Mouse (Mus musculus): ENCODE measurements around the gene S100a9. TPM values are rescaled to one million over a fixed set of nuclear protein-coding genes. Genes with fewer than 3 reads are reported as not detected.
A peak's percentile ranks its signal among the peaks of the same experiment; 100 is the strongest.

The S100a9 gene
- polyA plus RNA-seq, 1 experiment from 2014 or later = 3.3 TPM

- 0 out of 2 replicates have a peak, but pooled peaks cover 3% of the 10 kb centered on the region for H3K27me3 ChIP-seq (replicated peaks)
- no peaks in the 10 kb centered on the region for H3K36me3 ChIP-seq
- H3K4me1 ChIP-seq (replicated peaks) = no peaks in the 10 kb centered on the region
- H3K4me3 ChIP-seq = no peak overlapping the region
- no peak overlapping the region for H3K9ac ChIP-seq
- H3K27ac ChIP-seq (ENCODE audit: poor library complexity, severe bottlenecking) = no peak overlapping the region
- ATAC-seq (ENCODE audit: insufficient number of reproducible peaks, low FRiP score) = no peak
- H3K9me3 ChIP-seq (replicated peaks) = no peaks in the 10 kb centered on the region
- H3K4me2 ChIP-seq = no peak overlapping the region
Measured at GRCm38 (mm10) chr3:90659364-90660044, 36.0 kb downstream of the S100a9 start.

GRCm38 (mm10) chr3:90657405-90657804, 38.1 kb downstream of the S100a9 start:
- 68% methylated on average over 4 of the region's 4 CpGs for WGBS
- H3K36me3 ChIP-seq = no peaks in the 10 kb centered on the region
- H3K27me3 ChIP-seq (replicated peaks) = peaks cover 12% of the 10 kb centered on the region; the same call in 1 of the 2 replicates
- H3K27ac ChIP-seq (ENCODE audit: poor library complexity, severe bottlenecking) = no peak overlapping the region
- no peak for ATAC-seq (ENCODE audit: insufficient number of reproducible peaks, low FRiP score)
- H3K4me2 ChIP-seq = no peak overlapping the region
- no peak overlapping the region for H3K9ac ChIP-seq
- no peaks in the 10 kb centered on the region for H3K9me3 ChIP-seq (replicated peaks)
- no peaks in the 10 kb centered on the region for H3K4me1 ChIP-seq (replicated peaks)
- H3K4me3 ChIP-seq = no peak overlapping the region

GRCm38 (mm10) chr3:90653717-90654116, 41.8 kb downstream of the S100a9 start, which contains the start of gene S100a7a:
TSS of gene S100a7a (plus strand) at chr3:90654017.
- no peaks in the 10 kb centered on the region for H3K4me1 ChIP-seq (replicated peaks)
- H3K4me2 ChIP-seq = no peak within 1 kb of the TSS
- ATAC-seq (ENCODE audit: insufficient number of reproducible peaks, low FRiP score) = no peak
- H3K27ac ChIP-seq (ENCODE audit: poor library complexity, severe bottlenecking) = no peak within 1 kb of the TSS
- H3K4me3 ChIP-seq = no peak within 1 kb of the TSS
- H3K9me3 ChIP-seq (replicated peaks) = no peaks in the 10 kb centered on the region
- H3K36me3 ChIP-seq = no peaks in the 10 kb centered on the region
- H3K27me3 ChIP-seq (replicated peaks) = peaks cover 12% of the 10 kb centered on the region; the same call in 1 of the 2 replicates
- H3K9ac ChIP-seq = no peak within 1 kb of the TSS

GRCm38 (mm10) chr3:90652878-90653508, 42.5 kb downstream of the S100a9 start:
- Histone ChIP-seq H3K27ac (ENCODE audit: poor library complexity, severe bottlenecking) (no peak overlapping the region), H3K4me1 (replicated peaks) (no peaks in the 10 kb centered on the region), H3K27me3 (replicated peaks) (peaks cover 12% of the 10 kb centered on the region; the same call in 1 of the 2 replicates)

GRCm38 (mm10) chr3:90649832-90650231, 45.7 kb downstream of the S100a9 start:
- Histone ChIP-seq H3K9me3 (replicated peaks) (no peaks in the 10 kb centered on the region), H3K36me3 (no peaks in the 10 kb centered on the region), H3K4me1 (replicated peaks) (no peaks in the 10 kb centered on the region), H3K27ac (ENCODE audit: poor library complexity, severe bottlenecking) (no peak overlapping the region), H3K4me3 (no peak overlapping the region), H3K9ac (no peak overlapping the region), H3K4me2 (no peak overlapping the region), H3K27me3 (replicated peaks) (peaks cover 12% of the 10 kb centered on the region; the same call in 1 of the 2 replicates)
- no peak for ATAC-seq (ENCODE audit: insufficient number of reproducible peaks, low FRiP score)
- 80% methylated on average over 2 of the region's 2 CpGs for WGBS

More at GRCm38 (mm10) chr3:90652878-90653508, 42.5 kb downstream of the S100a9 start:
- Histone ChIP-seq H3K4me3 (no peak overlapping the region), H3K4me2 (no peak overlapping the region), H3K36me3 (no peaks in the 10 kb centered on the region), H3K9ac (no peak overlapping the region), H3K9me3 (replicated peaks) (no peaks in the 10 kb centered on the region)
- WGBS = 37% methylated on average over 5 of the region's 5 CpGs
- ATAC-seq (ENCODE audit: insufficient number of reproducible peaks, low FRiP score) = peak; percentile 57; the same call in 1 of the 2 replicates

- no peak overlapping the region for H3K27ac ChIP-seq (ENCODE audit: poor library complexity, severe bottlenecking)
- peaks cover 5% of the 10 kb centered on the region; the same call in 1 of the 2 replicates for H3K27me3 ChIP-seq (replicated peaks)
- no peaks in the 10 kb centered on the region for H3K9me3 ChIP-seq (replicated peaks)
- H3K4me1 ChIP-seq (replicated peaks) = no peaks in the 10 kb centered on the region
- no peak overlapping the region for H3K4me2 ChIP-seq
- no peak for ATAC-seq (ENCODE audit: insufficient number of reproducible peaks, low FRiP score)
- H3K36me3 ChIP-seq = no peaks in the 10 kb centered on the region
- H3K9ac ChIP-seq = no peak overlapping the region
- no peak overlapping the region for H3K4me3 ChIP-seq
Measured at GRCm38 (mm10) chr3:90648981-90649380, 46.5 kb downstream of the S100a9 start.

GRCm38 (mm10) chr3:90647291-90647690, 48.2 kb downstream of the S100a9 start:
- Histone ChIP-seq H3K9ac (no peak overlapping the region), H3K4me1 (replicated peaks) (no peaks in the 10 kb centered on the region), H3K27me3 (replicated peaks) (no peaks in the 10 kb centered on the region), H3K9me3 (replicated peaks) (no peaks in the 10 kb centered on the region), H3K36me3 (no peaks in the 10 kb centered on the region), H3K4me2 (no peak overlapping the region), H3K4me3 (no peak overlapping the region), H3K27ac (ENCODE audit: poor library complexity, severe bottlenecking) (no peak overlapping the region)
- 53% methylated on average over 1 of the region's 1 CpGs for WGBS
- no peak for ATAC-seq (ENCODE audit: insufficient number of reproducible peaks, low FRiP score)

- no peak overlapping the region for H3K4me3 ChIP-seq
- no peaks in the 10 kb centered on the region for H3K36me3 ChIP-seq
- H3K9me3 ChIP-seq (replicated peaks) = no peaks in the 10 kb centered on the region
- no peak for ATAC-seq (ENCODE audit: insufficient number of reproducible peaks, low FRiP score)
- H3K27ac ChIP-seq (ENCODE audit: poor library complexity, severe bottlenecking) = no peak overlapping the region
- H3K4me2 ChIP-seq = no peak overlapping the region
- no peaks in the 10 kb centered on the region for H3K4me1 ChIP-seq (replicated peaks)
- no peaks in the 10 kb centered on the region for H3K27me3 ChIP-seq (replicated peaks)
- 52% methylated on average over 3 of the region's 3 CpGs for WGBS
- no peak overlapping the region for H3K9ac ChIP-seq
Measured at GRCm38 (mm10) chr3:90644220-90644619, 51.3 kb downstream of the S100a9 start.

Other genes with a start within 250 kb of the S100a9 start
- gene Npr1, start 229.9 kb downstream of the S100a9 start, polyA plus RNA-seq (2016; fragmentation: Nextera tagmentation; extraction: Ambion mirVana) = 8.2 and 8.9 TPM in 2 replicates
- gene Ilf2, start 219.6 kb downstream of the S100a9 start, polyA plus RNA-seq (2016; fragmentation: Nextera tagmentation; extraction: Ambion mirVana) = 135 and 137 TPM in 2 replicates
- 72.9 and 75.3 TPM in 2 replicates for gene Snapin, start 204.7 kb downstream of the S100a9 start, polyA plus RNA-seq (2016; fragmentation: Nextera tagmentation; extraction: Ambion mirVana)
- 113 and 114 TPM in 2 replicates for gene Chtop, start 186.2 kb downstream of the S100a9 start, polyA plus RNA-seq (2016; fragmentation: Nextera tagmentation; extraction: Ambion mirVana)
- 145 and 148 TPM in 2 replicates for gene S100a1, start 181.3 kb downstream of the S100a9 start, polyA plus RNA-seq (2016; fragmentation: Nextera tagmentation; extraction: Ambion mirVana)
- gene S100a13, start 181.3 kb downstream of the S100a9 start, polyA plus RNA-seq (2016; fragmentation: Nextera tagmentation; extraction: Ambion mirVana) = 71.4 and 74.1 TPM in 2 replicates
- gene S100a14, start 168.9 kb downstream of the S100a9 start, polyA plus RNA-seq (2016; fragmentation: Nextera tagmentation; extraction: Ambion mirVana) = not detected in 2 replicates
- 30.6 and 31.9 TPM in 2 replicates for gene S100a16, start 158.5 kb downstream of the S100a9 start, polyA plus RNA-seq (2016; fragmentation: Nextera tagmentation; extraction: Ambion mirVana)
- gene S100a3, start 135.1 kb downstream of the S100a9 start, polyA plus RNA-seq (2016; fragmentation: Nextera tagmentation; extraction: Ambion mirVana) = 0.30 and 0.55 TPM in 2 replicates
- not detected in 2 replicates for gene S100a2, start 105.5 kb downstream of the S100a9 start, polyA plus RNA-seq (2016; fragmentation: Nextera tagmentation; extraction: Ambion mirVana)
- not detected in 2 replicates for gene Gm42674, start 93.8 kb downstream of the S100a9 start, polyA plus RNA-seq (2016; fragmentation: Nextera tagmentation; extraction: Ambion mirVana)
- 1.9 and 2.1 TPM in 2 replicates for gene S100a4, start 92.0 kb downstream of the S100a9 start, polyA plus RNA-seq (2016; fragmentation: Nextera tagmentation; extraction: Ambion mirVana)
- not detected in 2 replicates for gene S100a5, start 87.2 kb downstream of the S100a9 start, polyA plus RNA-seq (2016; fragmentation: Nextera tagmentation; extraction: Ambion mirVana)
- 36.1 and 38.4 TPM in 2 replicates for gene S100a6, start 82.8 kb downstream of the S100a9 start, polyA plus RNA-seq (2016; fragmentation: Nextera tagmentation; extraction: Ambion mirVana)
- 0.18 TPM in 1 of 2 replicates, not detected in the other for gene S100a7a, start 41.7 kb downstream of the S100a9 start, polyA plus RNA-seq (2016; fragmentation: Nextera tagmentation; extraction: Ambion mirVana)
- gene S100a8, start 26.7 kb downstream of the S100a9 start, polyA plus RNA-seq (2016; fragmentation: Nextera tagmentation; extraction: Ambion mirVana) = 2.1 and 4.5 TPM in 2 replicates
- not detected in 2 replicates for gene Pglyrp4, start 31.2 kb upstream of the S100a9 start, polyA plus RNA-seq (2016; fragmentation: Nextera tagmentation; extraction: Ambion mirVana)
- not detected in 2 replicates for gene Gm5849, start 82.2 kb upstream of the S100a9 start, polyA plus RNA-seq (2016; fragmentation: Nextera tagmentation; extraction: Ambion mirVana)

All from heart, embryonic 12.5 days (tissue).